Comparison of ENCODE assay signal across 12 mouse cellular contexts in the genomic region with DNA sequence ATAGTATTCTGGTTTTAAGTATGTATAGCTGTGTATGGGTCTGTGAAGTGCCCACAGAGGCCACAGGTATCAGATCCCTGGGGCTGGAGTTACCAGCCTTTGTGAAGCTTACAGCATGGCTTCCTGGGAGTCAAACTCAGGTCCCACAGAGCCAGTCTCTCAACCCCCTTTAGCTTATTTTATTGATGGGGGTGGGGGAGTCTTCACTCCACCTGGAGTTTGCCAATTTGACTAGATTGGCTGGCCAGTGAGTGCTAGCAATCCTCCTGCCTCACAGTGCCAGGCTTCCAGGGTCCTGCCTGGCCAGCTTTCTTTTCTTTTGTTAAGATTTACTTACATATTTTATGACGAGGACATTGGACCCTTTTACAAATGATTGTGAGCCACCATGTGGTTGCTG. TPM values are rescaled to one million over a fixed set of nuclear protein-coding genes. Genes with fewer than 3 reads are reported as not detected.
DNase-seq lines count a peak whose midpoint lies in the region; ATAC-seq and TF ChIP-seq lines count a peak whose summit lies in the region.
"Had no signal": no experiment of that assay in that cellular context is flagged by ENCODE, and none has a peak within 500 bp of the region (broad histone marks: within the 10 kb centered on the region; RNA-seq: fewer than 3 reads in every experiment).

No protein-coding gene starts in this region.

- peak overlapping the region; percentile 88 for H3K27ac ChIP-seq in heart, embryonic 15.5 days
- peak overlapping the region; percentile 95 for H3K27ac ChIP-seq in forebrain, embryonic 15.5 days (replicated peaks)
- peak overlapping the region; percentile 98 for H3K27ac ChIP-seq in hindbrain, embryonic 13.5 days
- peak overlapping the region; percentile 97; the same call in 1 of the 2 replicates for H3K27ac ChIP-seq in midbrain, postnatal 0 days (ENCODE audit: low read depth, low read length)
- H3K27ac ChIP-seq: liver, embryonic 15.5 days had no signal

- H3K36me3 ChIP-seq in heart, embryonic 15.5 days: no peaks in the 10 kb centered on the region
- H3K36me3 ChIP-seq in forebrain, embryonic 15.5 days: peaks cover 5% of the 10 kb centered on the region; the same call in 1 of the 2 replicates
- peaks cover 3% of the 10 kb centered on the region; the same call in 1 of the 2 replicates for H3K36me3 ChIP-seq in hindbrain, embryonic 13.5 days
- H3K36me3 ChIP-seq in midbrain, postnatal 0 days (ENCODE audit: insufficient read depth, low read length): no peaks in the 10 kb centered on the region
- H3K36me3 ChIP-seq: liver, embryonic 15.5 days; stomach, embryonic 15.5 days had no signal

- no peak overlapping the region for H3K9ac ChIP-seq in heart, embryonic 15.5 days
- no peak overlapping the region for H3K9ac ChIP-seq in forebrain, embryonic 15.5 days (replicated peaks)
- H3K9ac ChIP-seq in hindbrain, embryonic 13.5 days: peak overlapping the region; percentile 96; the same call in 1 of the 2 replicates
- 0 out of 2 replicates have a peak overlapping the region, but pooled peaks have one; percentile 99 for H3K9ac ChIP-seq in midbrain, postnatal 0 days (replicated peaks; ENCODE audit: low read length, poor library complexity, severe bottlenecking)
- H3K9ac ChIP-seq: liver, embryonic 15.5 days had no signal

- peaks cover 31% of the 10 kb centered on the region for H3K4me1 ChIP-seq in heart, embryonic 15.5 days (replicated peaks)
- peaks cover 42% of the 10 kb centered on the region for H3K4me1 ChIP-seq in forebrain, embryonic 15.5 days
- peaks cover 46% of the 10 kb centered on the region for H3K4me1 ChIP-seq in hindbrain, embryonic 13.5 days (replicated peaks)
- peaks cover 8% of the 10 kb centered on the region for H3K4me1 ChIP-seq in midbrain, postnatal 0 days (ENCODE audit: insufficient read depth, low read length)

- TF ChIP-seq CTCF in midbrain, postnatal 0 days (IDR thresholded peaks at IDR 0.05): no peak

- no peak overlapping the region for H3K4me3 ChIP-seq in heart, embryonic 15.5 days
- H3K4me3 ChIP-seq in forebrain, embryonic 15.5 days: no peak overlapping the region
- H3K4me3 ChIP-seq in hindbrain, embryonic 13.5 days: no peak overlapping the region
- no peak overlapping the region for H3K4me3 ChIP-seq in midbrain, postnatal 0 days (ENCODE audit: low read depth, low read length)
- H3K4me3 ChIP-seq: liver, embryonic 15.5 days had no signal

- WGBS in heart, embryonic 15.5 days: 50% methylated on average over 1 of the region's 1 CpGs
- WGBS in forebrain, embryonic 15.5 days: 36% methylated on average over 1 of the region's 1 CpGs
- 65% methylated on average over 1 of the region's 1 CpGs for WGBS in hindbrain, embryonic 13.5 days
- WGBS in midbrain, postnatal 0 days: 50% methylated on average over 1 of the region's 1 CpGs

- no peak for DNase-seq in heart, adult 18-20 months
- DNase-seq in midbrain, postnatal 0 days (ENCODE audit: low spot score): no peak
- no peak for DNase-seq in spleen, postnatal 4 days (ENCODE audit: low spot score in 2 of 2)
- DNase-seq: adrenal gland, adult 8-10 months; embryo, embryonic 11 days; gastrocnemius, postnatal 14 days had no signal

- no peak for ATAC-seq in heart, embryonic 15.5 days (replicated peaks; ENCODE audit: insufficient number of reproducible peaks, insufficient read depth, low FRiP score, low read depth)
- no peak for ATAC-seq in forebrain, embryonic 15.5 days (replicated peaks)
- no peak for ATAC-seq in hindbrain, embryonic 13.5 days (ENCODE audit: low FRiP score)
- ATAC-seq in midbrain, postnatal 0 days (ENCODE audit: low FRiP score): no peak
- ATAC-seq in megakaryocyte progenitor cell, adult 5-6 weeks (replicated peaks; ENCODE audit: poor library complexity): no peak

- no peaks in the 10 kb centered on the region for H3K9me3 ChIP-seq in heart, embryonic 15.5 days (replicated peaks)
- H3K9me3 ChIP-seq in forebrain, embryonic 15.5 days: no peaks in the 10 kb centered on the region
- H3K9me3 ChIP-seq in hindbrain, embryonic 13.5 days: no peaks in the 10 kb centered on the region
- no peaks in the 10 kb centered on the region for H3K9me3 ChIP-seq in midbrain, postnatal 0 days (ENCODE audit: low read length)
- H3K9me3 ChIP-seq: liver, embryonic 15.5 days; stomach, embryonic 15.5 days had no signal

- peak overlapping the region; percentile 78 for H3K4me2 ChIP-seq in heart, embryonic 15.5 days
- H3K4me2 ChIP-seq in forebrain, embryonic 15.5 days (replicated peaks): peak overlapping the region; percentile 65; the same call in 1 of the 2 replicates
- H3K4me2 ChIP-seq in hindbrain, embryonic 13.5 days: peak overlapping the region; percentile 77; the same call in 1 of the 2 replicates
- peak overlapping the region; percentile 89 for H3K4me2 ChIP-seq in midbrain, postnatal 0 days (ENCODE audit: low read depth, low read length, poor library complexity, severe bottlenecking)

- no peaks in the 10 kb centered on the region for H3K27me3 ChIP-seq in heart, embryonic 15.5 days
- no peaks in the 10 kb centered on the region for H3K27me3 ChIP-seq in forebrain, embryonic 15.5 days
- H3K27me3 ChIP-seq in hindbrain, embryonic 13.5 days: no peaks in the 10 kb centered on the region
- H3K27me3 ChIP-seq in midbrain, postnatal 0 days (ENCODE audit: insufficient read depth, low read length): no peaks in the 10 kb centered on the region
- H3K27me3 ChIP-seq: stomach, embryonic 15.5 days had no signal

RNA-seq across cellular contexts. Expression of a gene that starts 16.1 kb away (rescaled TPM):
- polyA plus RNA-seq in heart, embryonic 15.5 days (2015; fragmentation: Nextera tagmentation; extraction: Ambion mirVana): 15.3 and 21.8 TPM in 2 replicates
- total RNA-seq in heart, adult 18-20 months (2021): 10 to 100 TPM; 68.5 to 72.7 TPM
- polyA plus RNA-seq in forebrain, embryonic 15.5 days (2015; fragmentation: Nextera tagmentation; extraction: Ambion mirVana): 24.5 and 26.9 TPM in 2 replicates
- polyA plus RNA-seq in hindbrain, embryonic 13.5 days (2015; fragmentation: Nextera tagmentation; extraction: Ambion mirVana): 23.2 and 23.8 TPM in 2 replicates
- total RNA-seq in midbrain, postnatal 0 days (2014; rRNA removed): 68.7 and 81.1 TPM in 2 replicates
- 20.7 and 23.1 TPM in 2 replicates for polyA plus RNA-seq in midbrain, postnatal 0 days (2015; fragmentation: Nextera tagmentation; extraction: Ambion mirVana)
- 1.1 and 3.8 TPM in 2 replicates for total RNA-seq in megakaryocyte progenitor cell, adult 5-6 weeks (2015)
- 2.6 and 8.5 TPM in 2 replicates for total RNA-seq in megakaryocyte progenitor cell, adult 5-6 weeks (2017)

RNA-seq across cellular contexts. Expression of a gene that starts 50.6 kb away (rescaled TPM):
- polyA plus RNA-seq in heart, embryonic 15.5 days (2015; fragmentation: Nextera tagmentation; extraction: Ambion mirVana): 13.9 and 24.6 TPM in 2 replicates
- total RNA-seq in heart, adult 18-20 months (2021): 10 to 100 TPM; 12.2 to 14.9 TPM
- 36.1 and 51.2 TPM in 2 replicates for polyA plus RNA-seq in forebrain, embryonic 15.5 days (2015; fragmentation: Nextera tagmentation; extraction: Ambion mirVana)
- 13.8 and 15.7 TPM in 2 replicates for polyA plus RNA-seq in hindbrain, embryonic 13.5 days (2015; fragmentation: Nextera tagmentation; extraction: Ambion mirVana)
- 40.0 and 51.2 TPM in 2 replicates for total RNA-seq in midbrain, postnatal 0 days (2014; rRNA removed)
- polyA plus RNA-seq in midbrain, postnatal 0 days (2015; fragmentation: Nextera tagmentation; extraction: Ambion mirVana): 11.5 and 13.2 TPM in 2 replicates
- 76.5 and 77.3 TPM in 2 replicates for total RNA-seq in megakaryocyte progenitor cell, adult 5-6 weeks (2015)
- total RNA-seq in megakaryocyte progenitor cell, adult 5-6 weeks (2017): 152 and 159 TPM in 2 replicates

Comparison
In these comparisons a context has a peak if more than half of its experiments do, and no peak if none do; other contexts are left out.
1. H3K9ac ChIP-seq: peak in hindbrain, embryonic 13.5 days (single experiment) and midbrain, postnatal 0 days (single experiment); none in heart, embryonic 15.5 days (single experiment) and forebrain, embryonic 15.5 days (single experiment).
2. Peak in every context shown above with its lines, with median percentiles within 50 percentile points of each other: H3K27ac ChIP-seq and H3K4me2 ChIP-seq.